Mouse (Mus musculus) stomach, postnatal 0 days (tissue): ENCODE results near the gene Zfp593.

Experiments
- CTCF ChIP-seq: IDR thresholded peaks from 2 replicates; pipeline ENCODE4 v1.5.1; 2016; ENCODE audit warnings: antibody characterized with exemption, low read depth, mild to moderate bottlenecking, moderate library complexity
- EP300 ChIP-seq: optimal IDR thresholded peaks from 2 replicates; pipeline ENCODE3; 2016; ENCODE audit warnings: antibody characterized with exemption

DNA sequence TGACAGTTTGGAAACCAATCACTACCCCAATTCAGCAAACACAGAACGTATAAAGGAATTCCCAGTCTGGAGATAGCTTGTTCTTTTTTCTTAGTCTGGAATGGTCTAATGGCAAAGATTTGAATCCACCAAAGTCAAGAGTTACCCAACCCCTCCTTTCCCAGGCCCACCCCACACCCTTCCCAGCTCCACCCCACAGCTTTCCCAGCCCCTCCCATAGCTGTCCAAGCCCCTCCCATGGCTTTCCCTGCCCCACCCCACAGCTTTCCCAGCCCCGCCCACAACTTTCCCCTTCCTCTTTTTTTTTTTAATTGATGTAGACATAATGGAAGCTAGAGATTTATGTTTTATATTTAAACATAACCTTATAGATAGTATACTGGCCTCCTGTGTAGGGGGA, 46.0 kb downstream of the Zfp593 start:
- TF ChIP-seq CTCF = no peak
- TF ChIP-seq EP300 = no peak
